Mouse (Mus musculus): ENCODE measurements around the gene Gm49322. TPM values are rescaled to one million over a fixed set of nuclear protein-coding genes. Genes with fewer than 3 reads are reported as not detected.

Gene Gm49322
- total RNA-seq, 2 experiments from 2014 or later, result 2.0 to 3.0 TPM

DNA sequence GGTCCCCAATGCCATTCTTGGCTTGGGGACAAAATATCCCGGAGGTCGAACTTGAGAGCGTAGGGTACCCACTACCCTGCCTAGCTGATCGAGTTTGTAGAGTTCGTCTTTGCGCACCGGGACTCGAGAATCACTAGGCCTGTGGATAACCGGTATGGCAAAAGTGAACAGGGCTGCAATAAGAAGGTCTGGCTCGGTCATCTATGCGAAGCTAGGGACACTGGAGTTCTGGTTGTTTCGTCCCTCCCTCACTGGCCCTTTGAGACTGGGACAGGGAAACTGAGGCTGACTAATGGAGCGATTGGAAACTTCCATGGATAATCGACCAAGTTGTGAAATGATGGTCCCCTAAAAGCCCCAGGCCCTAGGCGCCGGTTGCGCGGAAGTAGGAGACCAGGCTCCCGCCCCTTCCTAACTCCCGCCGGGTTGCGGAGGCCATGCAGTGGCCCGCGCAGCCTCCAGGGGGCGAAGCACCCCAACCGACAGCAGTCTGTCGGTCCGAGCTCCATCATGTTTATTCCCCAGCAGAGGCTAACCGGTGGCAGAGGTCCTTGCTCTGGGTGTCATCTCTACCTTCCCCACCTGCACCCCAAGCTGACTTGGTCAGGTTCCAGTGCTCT lies 27.6 kb upstream of the Gm49322 start:
- intact Hi-C loops (cut with DNase I), result loop anchor here (5.0 kb wide), 1 partner anchor 99 kb away; the partner anchor contains the start of gene Mknk2
- DNase-seq (ENCODE audit: extremely low spot score in 1 of 2, low spot score in 2 of 2), result peak in 1 of 2 experiments; percentile 88

DNA sequence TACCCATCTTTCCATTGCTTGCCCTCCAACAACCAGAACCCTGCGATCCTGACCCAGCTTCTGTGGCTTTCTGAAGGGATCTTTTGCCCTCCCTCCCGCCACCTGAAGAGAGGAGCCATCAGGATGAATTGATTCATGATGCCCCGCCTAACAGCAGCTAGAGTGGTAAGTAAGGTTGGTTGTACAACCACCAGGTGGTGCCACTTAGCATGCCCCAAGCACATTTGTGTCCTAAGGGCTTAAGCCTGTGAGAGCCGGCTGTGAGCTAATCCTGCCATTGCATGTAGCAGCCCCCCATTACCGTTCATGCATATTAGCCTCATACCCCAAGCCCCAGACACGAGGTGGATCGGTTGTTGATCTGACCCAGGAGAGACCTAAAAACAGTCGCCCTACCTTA lies 26.9 kb upstream of the Gm49322 start:
- peak in 1 of 2 experiments; percentile 76 for DNase-seq (ENCODE audit: extremely low spot score in 1 of 2, low spot score in 2 of 2)
- intact Hi-C loops (cut with DNase I), result loop anchor here (5.0 kb wide), 1 partner anchor 98 kb away; the partner anchor contains the start of gene Mknk2

DNA sequence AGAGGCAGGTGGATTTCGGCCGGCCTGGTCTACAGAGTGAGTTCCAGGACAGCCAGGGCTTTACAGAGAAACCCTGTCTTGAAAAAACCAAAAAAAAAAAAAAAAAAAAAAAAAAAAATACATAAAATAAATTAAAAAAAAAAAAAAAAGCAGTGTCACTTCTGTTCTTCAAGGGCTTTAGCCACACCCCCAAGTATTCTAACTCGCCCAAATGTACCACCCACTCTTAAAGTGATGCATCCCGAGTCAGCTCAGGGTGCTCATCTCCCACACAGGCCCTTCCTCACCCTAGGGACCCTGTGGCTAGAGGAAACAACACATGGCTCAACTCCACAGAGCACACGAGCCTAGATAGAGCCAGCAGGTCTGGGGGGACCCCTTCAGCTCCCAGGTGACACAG lies 22.8 kb upstream of the Gm49322 start:
- intact Hi-C loops (cut with DNase I), result loop anchor here (5.0 kb wide), 1 partner anchor 104 kb away; no protein-coding TSS in a partner anchor
- DNase-seq (ENCODE audit: extremely low spot score in 1 of 2, low spot score in 2 of 2), result no peak

DNA sequence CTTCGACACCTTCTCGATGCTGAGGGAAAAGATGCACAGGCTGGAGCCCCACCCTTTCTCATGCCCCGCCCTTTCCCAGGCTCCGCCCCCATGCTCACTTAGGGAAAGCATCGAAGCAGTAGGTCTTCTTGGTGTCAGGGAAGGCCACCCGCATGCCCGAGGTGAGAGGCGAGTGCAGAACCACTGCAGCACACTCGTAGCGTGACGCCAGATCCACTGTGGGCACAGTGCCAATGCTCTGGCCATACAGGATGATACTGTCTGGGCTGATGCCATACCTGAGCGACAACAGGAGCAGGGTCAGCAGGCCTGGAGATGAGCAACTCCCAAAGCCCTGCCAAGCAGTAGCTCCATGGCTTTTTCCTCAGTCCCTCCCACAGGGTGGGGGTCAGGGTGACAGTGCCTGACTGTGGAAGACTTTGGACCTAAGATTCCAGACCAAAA lies 21.8 kb upstream of the Gm49322 start:
- peak in 1 of 2 experiments; percentile 68 for DNase-seq (ENCODE audit: extremely low spot score in 1 of 2, low spot score in 2 of 2)

DNA sequence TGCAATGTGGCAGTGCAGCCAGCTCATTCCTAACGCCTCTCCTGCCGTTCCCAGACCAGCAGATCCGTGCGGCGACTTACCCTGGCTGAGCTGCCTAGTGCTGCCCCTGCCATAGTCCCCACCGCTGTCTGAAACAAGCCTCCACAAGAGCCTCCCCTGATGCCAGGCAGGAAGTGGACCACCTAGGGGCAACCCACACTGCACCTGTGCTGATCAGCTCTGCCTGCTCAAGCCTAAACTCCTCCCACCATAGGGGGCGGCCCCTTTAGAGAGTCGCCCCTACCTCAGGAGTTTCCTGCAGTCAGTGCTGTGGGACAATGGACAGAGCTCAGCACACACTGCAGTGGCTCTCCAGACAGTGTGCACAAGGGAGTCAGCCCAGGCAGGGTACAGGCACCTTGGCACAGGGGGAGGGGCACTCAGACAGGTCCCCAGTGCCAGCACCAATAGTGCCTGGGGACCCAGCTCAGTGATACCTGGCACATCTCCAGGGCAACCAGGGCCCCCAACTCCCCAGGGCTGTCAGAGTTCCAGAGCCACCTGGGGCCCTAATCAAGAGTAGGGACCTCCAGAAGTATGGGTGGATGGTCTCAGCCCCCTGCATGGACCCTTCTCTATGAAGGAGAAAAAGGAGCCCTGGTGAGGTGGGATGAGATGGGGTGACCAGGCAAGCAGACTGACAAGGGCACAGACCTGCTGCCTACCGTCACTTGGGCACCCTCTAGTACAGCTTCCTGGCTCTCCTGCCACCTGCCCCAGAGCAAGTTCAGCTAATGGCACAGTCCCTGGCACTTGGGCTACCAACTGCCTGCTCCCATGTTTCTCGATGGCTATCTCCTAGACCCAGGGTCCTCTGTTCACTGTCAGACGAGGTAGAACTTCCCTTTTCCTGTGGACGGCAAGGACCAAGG lies 20.9 kb upstream of the Gm49322 start:
- peak in 1 of 2 experiments; percentile 56 for DNase-seq (ENCODE audit: extremely low spot score in 1 of 2, low spot score in 2 of 2)
- intact Hi-C loops (cut with DNase I), result loop anchor here (5.0 kb wide), 1 partner anchor 102 kb away; no protein-coding TSS in a partner anchor

More for the DNA sequence above, 21.8 kb upstream of the Gm49322 start:
- intact Hi-C loops (cut with DNase I), result loop anchor here (5.0 kb wide), 1 partner anchor 103 kb away; no protein-coding TSS in a partner anchor

DNA sequence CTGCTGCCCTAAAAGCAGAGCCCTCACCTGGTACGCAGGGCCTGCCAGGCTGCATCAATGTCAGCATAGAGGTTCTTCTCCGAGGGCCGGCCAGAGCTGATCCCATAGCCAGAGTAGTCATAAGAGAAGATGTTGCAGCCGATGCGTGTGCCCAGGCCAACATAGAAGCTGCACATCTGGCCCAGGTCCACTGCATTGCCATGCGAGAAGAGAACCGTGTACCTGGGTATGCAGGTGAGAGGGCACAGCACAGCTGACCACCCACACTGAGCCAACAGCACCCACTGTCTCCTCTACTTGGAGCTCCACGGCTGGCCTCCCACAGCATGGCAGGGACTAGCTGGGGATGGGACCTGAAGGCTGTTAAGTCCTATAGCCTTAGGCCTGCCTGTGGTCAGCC lies 20.2 kb upstream of the Gm49322 start:
- intact Hi-C loops (cut with DNase I), result no loop called here

DNA sequence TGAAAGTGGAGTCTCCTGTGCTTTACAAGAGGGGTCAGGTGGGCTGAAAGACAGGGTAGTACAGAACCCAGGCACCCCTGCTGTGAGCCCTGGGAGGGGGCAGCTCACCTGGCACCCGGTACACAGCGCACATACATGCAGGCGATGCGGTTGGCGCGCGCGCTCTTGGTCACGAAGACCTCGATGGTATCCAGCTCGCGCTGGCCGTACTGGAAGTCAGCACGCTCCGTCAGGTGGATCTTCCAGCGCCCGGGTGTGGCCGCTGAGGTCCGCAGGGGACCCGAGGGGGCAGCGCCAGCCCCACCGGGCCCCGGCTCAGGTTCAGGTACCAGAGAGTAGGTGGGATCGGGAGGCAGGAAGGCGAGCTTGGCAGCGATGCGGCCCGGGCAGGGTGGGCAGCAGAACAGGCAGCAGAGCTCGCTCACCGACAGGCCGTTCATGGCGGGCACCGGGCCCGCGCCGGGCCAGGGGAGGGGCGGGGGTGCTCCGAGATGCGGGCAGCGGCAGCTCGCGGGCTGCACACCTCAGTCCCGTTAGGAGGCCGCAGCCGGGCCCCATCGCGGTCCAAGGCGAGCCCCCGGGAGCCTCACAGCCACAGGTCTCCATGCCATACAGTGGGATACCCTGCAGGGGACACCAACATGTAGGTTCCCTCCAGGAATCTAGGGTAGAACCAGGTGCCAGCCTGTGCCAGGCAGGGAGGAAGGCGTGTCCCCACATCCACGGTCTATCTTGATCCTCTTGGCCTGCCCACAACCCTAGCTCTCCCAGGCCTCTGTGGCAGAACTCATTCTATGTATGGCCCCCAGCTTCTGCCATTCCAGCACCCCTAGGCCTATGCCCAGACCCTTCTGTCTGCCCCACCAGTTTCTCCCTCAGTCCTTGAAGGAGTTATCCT lies 19.2 kb upstream of the Gm49322 start:
- peak in 1 of 2 experiments; percentile 56 for DNase-seq (ENCODE audit: extremely low spot score in 1 of 2, low spot score in 2 of 2)
- intact Hi-C loops (cut with DNase I), result no loop called here

More for the DNA sequence above, 20.2 kb upstream of the Gm49322 start:
- DNase-seq (ENCODE audit: extremely low spot score in 1 of 2, low spot score in 2 of 2), result peak in 1 of 2 experiments; percentile 20

DNA sequence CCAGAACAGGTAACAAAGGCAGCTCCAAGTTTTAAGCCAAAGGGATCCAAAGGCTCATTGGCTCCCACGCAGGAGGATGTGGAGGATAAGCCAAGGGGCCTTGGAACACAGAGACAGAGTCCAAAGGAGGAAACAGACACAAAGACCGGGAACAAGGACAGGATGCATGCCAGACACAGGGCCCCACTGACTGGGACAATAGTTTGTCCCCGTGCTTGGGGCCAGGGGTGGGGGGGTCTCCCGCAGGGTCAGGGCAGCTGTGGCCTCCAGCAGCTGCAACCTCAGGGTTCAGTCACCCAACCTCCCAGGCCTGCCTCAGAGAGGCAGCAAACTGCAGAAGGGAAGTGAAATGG lies 18.5 kb upstream of the Gm49322 start:
- peak in 1 of 2 experiments; percentile 82 for DNase-seq (ENCODE audit: extremely low spot score in 1 of 2, low spot score in 2 of 2)
- intact Hi-C loops (cut with DNase I), result no loop called here

DNA sequence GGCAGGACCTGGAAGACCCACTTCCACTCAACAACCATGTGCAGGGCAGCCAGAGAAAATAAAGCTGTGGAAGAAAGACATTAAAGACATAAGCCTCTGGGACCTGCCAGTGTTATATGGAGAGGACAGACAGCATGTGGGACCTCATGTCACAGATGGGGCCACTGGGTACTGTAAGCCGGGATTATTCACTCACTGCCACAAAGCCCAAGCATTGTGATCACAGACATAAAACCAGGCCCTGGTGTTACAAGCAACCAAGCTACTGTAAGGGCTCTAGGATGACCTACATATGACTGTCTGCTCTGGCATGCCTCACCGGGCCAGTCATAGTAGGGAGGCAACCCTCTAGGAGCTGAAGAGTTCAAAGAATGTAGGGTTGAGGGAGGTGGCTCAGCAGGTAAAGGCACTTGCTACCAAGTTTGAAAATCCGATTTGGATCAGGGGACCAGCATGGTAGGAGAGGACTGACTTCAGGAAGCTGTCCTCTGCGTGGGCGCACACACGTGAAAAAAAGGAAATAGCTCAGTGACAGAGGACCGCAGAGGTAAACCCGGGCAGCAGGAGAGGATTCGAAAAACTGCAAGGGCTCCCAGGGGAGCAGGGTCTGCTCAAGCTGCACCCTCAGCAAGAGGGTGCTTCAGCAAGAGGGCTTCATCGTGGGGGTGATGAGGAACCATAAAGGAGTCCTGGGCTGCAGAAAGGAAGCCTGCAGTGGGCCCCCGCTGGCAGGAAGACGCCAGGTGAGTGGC lies 16.5 kb upstream of the Gm49322 start:
- intact Hi-C loops (cut with DNase I), result no loop called here
- DNase-seq (ENCODE audit: extremely low spot score in 1 of 2, low spot score in 2 of 2), result peak in 1 of 2 experiments; percentile 50

DNA sequence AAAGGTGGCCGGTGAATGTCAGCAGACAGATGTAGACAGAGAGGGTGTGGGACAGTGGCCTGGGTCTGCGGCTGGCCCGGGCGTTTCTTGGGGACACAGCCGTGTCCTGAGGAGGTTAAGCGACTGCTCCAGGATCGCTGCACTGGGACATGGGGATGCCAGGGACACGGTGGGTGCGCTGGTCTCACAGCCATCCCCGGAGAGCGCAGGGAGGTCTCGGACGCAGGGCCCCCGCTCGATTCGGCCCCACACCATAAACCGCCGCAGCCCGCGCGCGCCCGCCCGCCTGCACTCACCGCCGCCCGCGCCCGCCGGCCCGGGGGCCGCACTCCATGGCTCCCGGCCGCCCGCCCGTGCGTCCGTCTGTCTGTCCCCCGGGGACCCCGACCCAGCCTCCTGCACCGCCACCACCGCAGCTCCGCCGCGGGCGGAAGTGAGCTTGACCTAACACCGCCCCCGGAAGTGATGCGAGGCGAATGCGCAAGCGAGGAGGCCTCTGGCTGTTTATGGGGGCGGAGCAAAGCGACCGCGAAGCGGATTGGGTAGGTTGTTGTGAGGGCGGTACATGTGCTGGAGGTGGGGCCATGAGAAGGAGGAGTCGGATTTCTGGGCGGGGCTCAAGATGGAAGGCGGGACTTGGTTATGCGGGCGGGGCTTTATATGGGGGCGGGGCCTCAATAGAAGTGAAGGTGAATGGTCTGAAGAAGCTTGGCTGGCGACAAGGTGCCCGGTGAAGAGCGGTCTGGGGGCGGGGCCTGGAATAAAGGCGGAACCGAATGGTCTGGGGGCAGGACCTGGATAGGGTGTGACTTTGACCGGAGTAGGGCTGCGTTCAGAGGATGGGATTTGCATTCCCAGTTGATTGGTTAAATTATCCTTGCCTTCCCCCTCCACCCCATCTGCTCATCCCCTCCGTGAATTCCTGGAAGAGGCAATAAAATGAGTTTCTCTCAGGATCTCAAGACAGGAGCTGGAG lies 15.7 kb upstream of the Gm49322 start, which contains the start of gene Abhd17a:
Abhd17a (minus strand) TSS at position 463 of the 976 bp plus-strand sequence.
- intact Hi-C loops (cut with DNase I), result no loop called here

DNA sequence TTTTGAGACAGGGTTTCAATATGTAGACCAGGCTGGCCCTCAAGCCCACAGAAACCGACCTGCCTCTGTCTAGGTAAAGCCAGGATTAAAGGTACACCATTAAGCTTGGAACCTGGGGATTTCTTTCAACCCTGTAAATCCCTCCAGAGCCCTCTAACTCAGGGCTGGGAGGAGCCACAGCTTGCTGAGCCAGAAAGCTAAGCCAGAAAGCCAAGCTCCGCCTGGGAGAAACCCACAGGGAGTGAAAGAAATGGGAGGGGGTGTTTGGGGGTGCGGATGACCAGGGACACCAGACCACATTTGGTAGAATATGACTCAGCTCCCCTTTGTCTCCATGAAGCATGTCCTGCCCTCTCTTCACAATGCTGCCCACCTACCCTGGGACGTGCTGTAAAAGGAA lies 9.5 kb upstream of the Gm49322 start:
- intact Hi-C loops (cut with DNase I), result no loop called here
- no peak for DNase-seq (ENCODE audit: extremely low spot score in 1 of 2, low spot score in 2 of 2)

More for the DNA sequence above, 15.7 kb upstream of the Gm49322 start, which contains the start of gene Abhd17a:
- peak; percentile 92 to 99 for DNase-seq (ENCODE audit: extremely low spot score in 1 of 2, low spot score in 2 of 2)

DNA sequence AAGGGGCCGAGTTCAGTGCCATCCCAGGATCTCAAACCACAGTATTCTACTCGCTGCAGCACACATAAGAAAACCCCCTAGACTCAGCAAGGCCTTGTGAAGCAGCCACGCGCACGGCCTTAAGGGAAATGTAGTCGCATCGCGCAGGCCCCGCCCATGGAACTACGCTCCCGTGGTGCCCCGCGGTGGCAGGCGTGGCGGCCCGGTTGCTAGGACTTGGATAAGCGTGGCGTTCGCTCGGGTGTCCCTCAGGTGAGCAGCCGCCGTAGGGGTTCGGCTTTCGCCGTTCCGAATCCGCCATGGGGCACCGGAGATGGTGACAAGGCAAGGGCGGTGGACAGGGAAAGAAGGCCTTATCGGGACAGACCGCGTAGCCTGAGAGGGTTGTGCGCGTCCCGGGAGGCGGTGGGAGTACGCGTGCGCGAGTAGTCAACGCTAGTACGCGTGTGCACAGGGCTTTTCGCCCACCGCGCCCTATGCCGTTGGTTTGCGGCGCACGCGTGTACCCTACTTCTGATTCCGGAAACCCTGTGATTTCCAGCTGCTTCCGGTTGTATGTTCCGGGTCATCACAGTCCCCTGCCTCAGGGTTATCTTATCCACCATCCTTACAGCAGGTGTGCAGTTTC lies 3.0 kb upstream of the Gm49322 start, which contains the start of the genes Scamp4 and Adat3:
Scamp4 (plus strand) TSS at position 175 of the 628 bp plus-strand sequence.
Adat3 (plus strand) TSS at position 183 of the 628 bp plus-strand sequence.
- peak; percentile 92 to 97 for DNase-seq (ENCODE audit: extremely low spot score in 1 of 2, low spot score in 2 of 2)
- intact Hi-C loops (cut with DNase I), result no loop called here

DNA sequence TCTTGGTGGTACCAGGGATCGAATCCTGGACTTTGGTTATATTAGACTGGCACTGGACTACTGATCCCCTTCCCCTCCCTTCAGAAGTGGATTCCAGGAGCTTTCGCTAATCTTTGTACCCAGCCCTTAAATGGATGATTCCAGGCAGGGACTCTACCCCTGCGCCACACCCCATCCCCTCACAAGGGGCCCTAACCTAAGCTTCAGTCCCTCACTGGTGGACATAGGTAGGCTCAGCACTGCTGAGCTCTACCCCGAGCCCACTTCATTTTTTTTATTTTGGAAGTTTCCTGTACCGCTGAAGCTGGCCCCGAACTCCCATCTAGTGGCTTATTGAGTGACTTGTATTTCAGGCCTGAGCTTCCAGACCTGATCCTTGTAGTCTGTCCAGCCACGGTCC lies 2.5 kb upstream of the Gm49322 start:
- no peak for DNase-seq (ENCODE audit: extremely low spot score in 1 of 2, low spot score in 2 of 2)
- intact Hi-C loops (cut with DNase I), result no loop called here

DNA sequence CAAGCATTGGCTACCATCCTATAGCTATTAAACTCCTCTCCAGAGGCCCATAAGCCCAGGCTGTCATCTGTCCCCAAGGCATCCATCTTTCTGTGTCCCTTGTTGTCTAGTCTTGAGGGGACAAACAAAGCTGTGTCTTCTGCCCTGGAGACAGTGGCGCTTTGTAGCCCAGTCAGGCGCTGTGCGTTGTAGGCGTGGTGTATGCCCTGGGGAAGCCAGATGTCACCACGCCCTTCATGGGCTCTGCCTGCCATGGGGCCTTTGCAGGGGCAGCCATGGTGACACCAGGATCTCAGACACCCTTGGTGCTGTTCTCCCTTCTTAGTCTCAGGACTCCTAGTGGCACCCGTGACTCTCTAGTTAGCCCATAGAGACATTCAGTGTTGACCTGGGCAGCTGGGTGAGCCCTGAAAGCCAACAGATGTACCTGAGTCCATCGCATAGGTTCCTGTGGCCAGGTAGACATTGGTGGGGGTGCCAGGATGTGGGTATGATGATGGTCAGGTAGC lies 1.8 kb upstream of the Gm49322 start:
- DNase-seq (ENCODE audit: extremely low spot score in 1 of 2, low spot score in 2 of 2), result no peak
- intact Hi-C loops (cut with DNase I), result no loop called here

DNA sequence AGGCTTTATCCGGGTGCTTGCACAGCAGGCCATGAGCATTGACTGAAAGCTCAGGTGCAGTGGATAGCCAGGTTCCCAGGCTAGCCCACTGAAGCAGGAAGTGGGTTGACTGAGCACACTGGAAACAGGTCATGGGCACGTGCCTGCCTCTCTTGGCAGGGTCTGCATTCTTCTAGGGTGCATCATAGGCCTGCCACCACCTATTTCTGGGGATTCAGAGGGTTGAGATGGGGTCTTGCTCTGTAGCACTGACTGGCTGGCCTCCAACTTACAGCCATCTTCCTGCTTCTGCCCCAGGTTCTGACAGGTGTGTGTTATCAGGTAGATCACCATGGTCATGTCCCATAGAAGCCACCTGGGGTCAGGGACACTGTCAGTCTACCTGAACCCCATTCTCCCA lies 833 bp upstream of the Gm49322 start:
- intact Hi-C loops (cut with DNase I), result no loop called here
- no peak for DNase-seq (ENCODE audit: extremely low spot score in 1 of 2, low spot score in 2 of 2)

DNA sequence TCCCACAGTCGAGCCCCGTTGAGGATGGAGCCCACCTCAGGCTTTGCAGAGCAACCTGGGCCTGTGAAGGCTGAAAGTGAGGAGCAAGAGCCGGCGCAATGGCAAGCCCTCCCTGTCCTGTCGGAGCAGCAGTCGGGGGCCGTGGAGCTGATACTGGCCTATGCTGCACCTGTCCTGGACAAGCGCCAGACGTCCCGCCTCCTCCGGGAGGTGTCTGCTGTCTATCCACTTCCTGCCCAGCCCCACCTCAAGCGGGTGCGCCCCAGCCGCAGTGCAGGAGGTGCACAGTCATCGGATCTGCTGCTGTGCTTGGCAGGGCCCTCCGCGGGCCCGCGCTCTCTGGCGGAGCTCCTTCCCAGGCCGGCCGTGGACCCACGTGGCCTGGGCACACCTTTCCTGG lies 485 bp downstream of the Gm49322 start:
- intact Hi-C loops (cut with DNase I), result no loop called here
- DNase-seq (ENCODE audit: extremely low spot score in 1 of 2, low spot score in 2 of 2), result peak in 1 of 2 experiments; percentile 60
